Mouse (Mus musculus): ENCODE data around the gene Prkrip1.
A peak's percentile ranks its signal among the peaks of the same experiment; 100 is the strongest.
"Not testable (repeated sequence)": the region's sequence is repeated elsewhere in the genome, so short reads cannot be mapped to it uniquely, and the experiment has no call there.

The Prkrip1 gene

GRCm38 (mm10) chr5:136211341-136212102 lies 12.8 kb upstream of the Prkrip1 start:
- not testable (repeated sequence) for DNase-seq (ENCODE audit: extremely low spot score)

DNA sequence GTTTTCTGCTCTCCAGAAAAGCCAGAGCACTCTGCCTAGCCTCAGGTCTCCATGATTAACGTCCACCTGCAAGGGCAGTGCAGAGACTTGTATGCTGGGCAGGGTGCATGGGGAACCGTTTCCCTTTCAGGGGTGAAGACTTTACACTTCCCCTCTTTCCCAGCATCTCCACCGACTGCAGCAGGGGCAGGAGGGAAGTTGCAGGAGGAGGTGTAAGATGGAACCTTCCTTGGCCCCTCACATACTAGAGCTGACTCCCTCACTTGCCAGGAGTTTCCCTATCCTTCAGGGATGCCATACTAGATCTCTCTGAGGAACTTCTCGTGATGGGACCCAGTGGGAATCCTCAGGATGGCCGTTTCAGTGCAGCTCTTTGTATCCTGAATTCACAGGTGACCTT lies 11.8 kb upstream of the Prkrip1 start:
- no peak for DNase-seq (ENCODE audit: extremely low spot score)

DNA sequence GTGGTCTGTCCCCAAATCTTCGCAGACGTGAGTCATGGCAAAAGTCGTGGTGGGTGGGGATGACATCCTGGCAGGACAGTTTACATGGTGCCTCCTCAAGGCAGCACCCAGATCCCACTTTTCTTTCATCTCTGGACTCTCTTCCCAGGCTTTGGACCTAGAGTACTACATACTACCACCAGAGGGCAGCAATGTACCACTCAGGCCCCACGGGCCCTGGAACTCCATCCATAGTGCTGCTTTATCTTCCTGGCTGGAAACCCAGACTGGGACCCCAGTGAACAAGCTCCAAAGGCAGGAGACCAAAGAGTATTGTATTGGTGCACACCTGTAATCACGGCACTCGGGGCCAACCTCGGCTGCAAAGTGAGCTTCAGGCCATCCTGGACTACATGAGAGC lies 3.1 kb upstream of the Prkrip1 start:
- DNase-seq (ENCODE audit: extremely low spot score), result peak; percentile 81

- peak; percentile 17 for DNase-seq (ENCODE audit: extremely low spot score)
Observed at GRCm38 (mm10) chr5:136199526-136199925, 763 bp upstream of the Prkrip1 start.

GRCm38 (mm10) chr5:136191870-136192269 lies 6.9 kb downstream of the Prkrip1 start:
- no peak for DNase-seq (ENCODE audit: extremely low spot score)

DNA sequence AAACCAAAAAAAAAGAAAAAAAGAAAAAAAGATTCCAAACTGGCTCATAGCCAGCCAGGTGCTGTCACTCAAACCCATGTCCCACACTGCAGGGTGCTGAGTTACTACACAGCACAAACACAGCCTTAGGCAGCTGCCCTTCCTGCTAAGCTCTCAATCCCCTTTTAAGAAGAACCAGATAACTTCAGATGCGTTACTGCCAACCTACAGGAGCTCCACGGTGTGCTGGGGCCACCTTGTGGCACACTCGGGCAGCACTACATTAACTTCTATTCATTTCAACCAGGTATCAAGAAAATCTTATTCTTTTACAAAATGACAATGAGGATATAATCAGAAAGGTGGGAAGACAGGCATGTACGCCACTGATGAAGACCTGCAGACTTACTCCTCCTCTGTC lies 12.0 kb downstream of the Prkrip1 start:
- peak; percentile 17 for DNase-seq (ENCODE audit: extremely low spot score)

GRCm38 (mm10) chr5:136183766-136184165 lies 15.0 kb downstream of the Prkrip1 start:
- no peak for DNase-seq (ENCODE audit: extremely low spot score)

DNA sequence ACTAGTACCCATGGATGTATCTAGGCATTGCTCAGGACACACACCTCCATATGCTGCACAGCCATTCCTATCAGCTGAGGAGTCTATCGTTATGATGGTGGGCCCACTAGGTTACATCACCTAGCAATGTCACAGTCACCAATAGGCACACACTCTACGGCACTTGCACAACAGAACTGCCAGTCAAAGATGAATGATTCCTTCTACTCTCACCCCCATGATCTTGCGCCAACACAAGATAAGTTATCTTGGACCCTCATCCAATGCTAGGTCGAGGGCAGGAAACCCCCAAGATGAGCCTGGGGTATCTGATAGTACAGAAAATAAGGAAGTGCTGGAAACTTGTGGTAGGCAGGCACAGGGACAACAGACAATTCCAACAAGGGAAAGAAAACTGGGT lies 15.9 kb downstream of the Prkrip1 start:
- DNase-seq (ENCODE audit: extremely low spot score), result no peak

GRCm38 (mm10) chr5:136182049-136182448 lies 16.7 kb downstream of the Prkrip1 start:
- DNase-seq (ENCODE audit: extremely low spot score), result no peak

DNA sequence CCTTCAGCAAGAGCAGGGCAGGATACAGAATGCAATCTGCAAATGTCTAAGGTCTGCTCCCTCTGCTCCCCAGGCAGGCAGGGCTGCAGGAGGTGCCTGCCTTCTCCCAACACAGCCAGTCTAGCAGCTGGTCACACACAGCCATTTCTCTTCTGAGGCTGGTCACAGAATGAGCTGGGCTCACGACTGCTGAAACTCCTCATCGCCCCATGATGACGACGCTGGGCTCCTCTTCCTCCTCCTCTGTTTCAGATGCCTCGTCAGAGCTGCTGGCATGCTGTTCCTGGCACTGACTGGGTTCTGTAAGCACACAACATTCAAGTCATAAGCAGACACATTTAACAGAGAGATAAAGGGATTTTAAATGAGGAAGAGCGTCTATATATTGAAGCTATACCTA lies 17.6 kb downstream of the Prkrip1 start:
- no peak for DNase-seq (ENCODE audit: extremely low spot score)

- DNase-seq (ENCODE audit: extremely low spot score), result no peak
Observed at GRCm38 (mm10) chr5:136179594-136179993, 19.2 kb downstream of the Prkrip1 start.

DNA sequence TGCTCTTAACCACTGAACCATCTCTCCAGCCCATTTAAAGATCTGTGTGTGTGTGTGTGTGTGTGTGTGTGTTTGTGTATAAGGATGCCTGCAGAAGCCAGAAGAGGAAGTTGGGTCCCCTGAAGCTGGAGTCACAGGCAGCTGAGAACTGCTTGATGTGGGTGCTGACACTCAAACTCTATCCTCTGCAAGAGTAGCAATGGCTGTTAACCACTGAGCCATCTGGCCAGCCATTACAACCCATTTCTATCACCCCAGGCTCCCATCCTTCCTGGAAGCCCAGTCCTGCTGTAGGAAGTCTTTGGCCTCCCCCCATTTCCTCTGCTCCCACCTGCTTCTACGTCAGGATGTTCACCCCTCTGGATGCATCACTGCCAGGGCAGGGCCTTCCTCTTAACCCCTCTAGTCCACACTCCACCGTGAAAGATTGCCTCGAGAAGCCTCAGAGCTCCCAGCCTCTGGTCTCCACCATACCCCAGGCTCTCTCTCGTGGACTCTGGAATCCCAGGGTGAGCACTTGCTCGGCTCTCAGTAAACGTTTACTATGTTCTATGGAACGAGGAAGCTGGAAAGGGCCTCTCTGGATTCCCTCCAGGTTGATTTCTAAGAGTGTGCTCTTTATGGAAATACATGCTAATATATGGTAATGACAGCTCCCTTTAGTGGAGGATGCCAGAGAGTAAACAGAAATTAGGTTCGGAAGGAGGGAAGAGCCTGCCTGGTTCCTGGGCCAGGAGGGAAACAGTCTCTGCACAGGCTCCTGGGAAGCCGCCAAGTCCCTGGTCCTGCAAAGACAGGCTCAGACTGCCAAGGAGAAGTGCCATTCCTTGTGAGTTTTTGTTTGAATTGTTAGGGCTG lies 24.9 kb downstream of the Prkrip1 start:
- no peak for DNase-seq (ENCODE audit: extremely low spot score)

DNA sequence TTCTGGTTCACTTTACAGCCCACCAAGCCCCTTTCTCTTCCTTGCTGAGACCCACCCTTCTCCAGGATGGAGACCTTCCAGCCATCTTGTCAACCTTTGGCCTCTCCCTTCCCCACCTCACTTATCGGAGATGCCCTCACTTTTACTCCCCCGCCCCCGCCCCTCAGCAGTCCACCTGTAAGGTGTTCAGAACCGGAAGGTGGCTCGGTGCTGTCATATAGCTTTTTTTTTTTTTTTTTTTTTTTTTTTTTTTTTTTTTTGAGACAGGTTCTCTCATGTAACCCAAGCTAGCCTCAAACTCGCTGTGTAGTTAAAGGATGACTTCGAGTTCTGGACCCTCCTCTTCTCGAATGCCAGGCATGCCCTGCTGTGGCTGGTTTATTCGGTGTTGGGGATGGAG lies 25.8 kb downstream of the Prkrip1 start:
- DNase-seq (ENCODE audit: extremely low spot score), result no peak

DNA sequence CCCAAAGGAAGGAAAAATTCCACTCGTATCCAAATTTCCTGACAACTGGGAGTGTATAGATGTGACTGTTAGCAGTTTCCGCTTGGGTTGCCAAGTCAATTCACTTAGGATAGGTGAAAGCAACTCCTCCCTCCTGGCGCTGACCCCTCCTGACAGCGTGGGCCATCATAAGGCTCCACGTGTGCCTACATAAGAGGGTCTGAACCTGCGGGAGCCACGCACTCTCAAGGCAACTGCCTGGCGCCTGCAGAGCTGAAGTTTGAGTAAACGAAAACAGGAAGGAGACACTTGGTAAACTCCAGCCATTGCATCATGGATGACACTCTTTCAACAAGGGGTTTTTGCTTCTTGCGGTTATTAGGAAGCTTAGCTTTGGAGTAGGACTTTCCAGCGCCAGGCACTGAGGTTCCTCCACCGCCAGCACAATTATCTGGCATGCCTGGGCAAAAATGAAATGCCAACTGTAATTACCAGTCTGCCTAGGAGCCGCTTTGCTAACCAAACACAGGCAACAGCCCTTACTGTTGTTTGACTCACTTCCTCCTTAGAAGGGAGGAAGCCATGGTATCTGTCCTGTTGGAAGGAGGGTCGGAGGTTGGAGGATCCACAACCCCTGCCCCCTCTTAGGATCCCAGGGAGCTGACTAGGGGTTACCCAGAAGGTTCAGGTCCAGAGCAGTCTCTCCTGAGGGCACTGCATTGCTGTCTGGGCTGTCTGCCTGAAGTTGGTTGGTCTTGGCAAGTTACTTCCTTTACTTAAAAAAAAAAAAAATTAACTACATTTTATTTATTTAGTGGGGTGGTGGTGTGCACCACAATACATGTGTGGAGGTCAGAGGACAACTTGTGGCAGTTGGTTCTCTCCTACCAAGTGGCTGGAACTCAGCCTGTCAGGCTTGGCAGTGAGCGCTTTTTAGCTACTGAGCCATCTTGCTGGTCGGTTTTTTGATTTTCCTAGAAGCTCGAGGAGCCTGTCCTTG lies 27.1 kb downstream of the Prkrip1 start:
- DNase-seq (ENCODE audit: extremely low spot score), result no peak

DNA sequence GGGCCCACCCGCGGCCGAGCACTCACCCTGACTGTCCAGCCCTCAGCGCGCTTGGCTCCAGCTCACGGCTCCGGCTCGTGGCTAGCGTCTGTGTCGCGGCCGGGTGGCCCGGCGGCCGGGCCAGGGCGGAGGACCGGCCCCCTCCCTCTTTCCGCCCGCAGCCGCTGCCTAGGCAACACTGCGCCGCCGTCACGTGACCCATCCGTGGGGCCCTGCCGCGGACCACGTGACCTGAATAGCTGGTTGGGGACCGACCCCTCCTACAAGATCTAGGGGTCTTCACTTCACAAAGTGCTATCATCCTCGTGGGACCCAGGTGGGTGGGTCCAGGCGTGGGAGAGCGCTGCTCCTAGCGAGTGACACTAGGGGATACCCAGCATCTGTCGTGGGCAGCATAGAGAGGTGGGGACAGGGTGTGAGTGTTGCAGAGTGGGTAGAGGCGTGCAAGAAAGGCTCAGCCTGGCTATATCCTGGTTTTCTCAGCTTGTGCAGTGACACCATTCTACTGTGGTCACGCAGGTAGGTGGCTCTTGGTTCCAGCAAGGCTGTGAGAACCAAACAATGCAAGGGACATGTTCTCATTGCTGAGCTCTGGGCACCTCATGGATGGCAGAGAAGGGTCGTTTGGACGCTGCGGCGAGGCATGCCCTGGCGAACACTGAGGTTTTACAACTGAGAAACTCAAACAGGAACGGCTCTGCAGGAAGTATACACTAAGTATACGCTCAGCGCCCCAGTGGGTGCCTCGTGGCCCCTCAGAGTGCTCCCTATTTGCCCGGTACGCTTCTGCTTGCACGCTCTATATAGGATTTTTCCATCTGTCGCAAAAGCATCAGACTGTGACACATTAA lies 28.0 kb downstream of the Prkrip1 start, which contains the start of gene Orai2:
Orai2 (minus strand) TSS at position 202 of the 851 bp plus-strand sequence.
- DNase-seq (ENCODE audit: extremely low spot score), result peak; percentile 84

- DNase-seq (ENCODE audit: extremely low spot score), result peak; percentile 58
Observed at GRCm38 (mm10) chr5:136169626-136170511, 28.9 kb downstream of the Prkrip1 start.

DNA sequence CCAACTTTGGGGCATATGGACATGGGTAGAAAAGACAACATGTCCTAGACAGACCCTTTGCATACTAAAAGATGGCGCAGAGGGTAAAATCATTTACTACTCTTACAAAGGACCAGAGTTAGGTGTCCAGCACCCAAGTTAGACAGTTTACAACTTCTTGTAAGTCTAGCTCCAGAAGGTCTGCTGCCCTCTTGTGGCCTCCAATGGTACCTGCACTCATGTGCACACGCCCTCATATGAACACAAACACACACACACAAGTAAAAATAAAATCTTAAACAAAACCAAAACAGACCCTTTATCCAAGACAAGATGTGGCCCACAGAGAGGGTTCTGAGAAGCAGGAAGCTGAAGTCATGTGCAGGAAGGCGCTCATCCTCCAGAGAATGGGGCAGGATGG lies 30.7 kb downstream of the Prkrip1 start:
- DNase-seq (ENCODE audit: extremely low spot score), result no peak

DNA sequence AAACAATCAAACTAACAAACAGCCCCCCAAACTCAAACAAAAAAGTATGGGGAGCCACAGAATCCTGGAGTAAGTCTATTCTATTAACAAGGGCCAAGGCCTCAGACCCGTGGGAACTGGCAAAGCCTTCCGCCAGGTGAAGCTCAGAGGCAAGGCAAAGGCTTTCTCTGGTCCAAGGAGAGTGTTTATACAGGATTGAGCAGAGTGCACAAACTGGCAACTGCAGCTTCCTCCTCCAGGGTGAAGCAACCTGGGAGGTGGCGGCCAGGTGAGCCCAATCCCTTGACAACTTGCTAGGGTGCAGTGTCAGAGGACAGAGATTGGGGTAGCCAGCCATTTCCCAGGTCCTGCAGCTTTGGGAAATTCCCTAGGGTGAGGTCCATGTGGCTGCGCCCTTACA lies 31.5 kb downstream of the Prkrip1 start:
- no peak for DNase-seq (ENCODE audit: extremely low spot score)

- no peak for DNase-seq (ENCODE audit: extremely low spot score)
Observed at GRCm38 (mm10) chr5:136165246-136165645, 33.5 kb downstream of the Prkrip1 start.
